Mouse (Mus musculus) small intestine, adult 2 months (tissue): Measurements from ENCODE around the gene Nrp1. TPM values are rescaled to one million over a fixed set of nuclear protein-coding genes. Genes with fewer than 3 reads are reported as not detected.

Experiments
- H3K27ac ChIP-seq: fragments of 200-500 bp; 2 replicates; pipeline ENCODE4 v1.5.1; 2012; ENCODE audit warnings: low read depth, low read length, control low read depth, inconsistent platforms; ENCODE audit not compliant: insufficient read depth
- H3K27me3 ChIP-seq: fragments of 200-500 bp; 2 replicates; pipeline ENCODE4 v1.6.1; 2012; ENCODE audit warnings: mild to moderate bottlenecking, moderate library complexity, low read length, inconsistent platforms; ENCODE audit not compliant: control insufficient read depth, insufficient read depth
- H3K36me3 ChIP-seq: fragments of 200-500 bp; 2 replicates; pipeline ENCODE4 v1.6.1; 2012; ENCODE audit warnings: mild to moderate bottlenecking, low read length, control low read depth, inconsistent platforms; ENCODE audit not compliant: control insufficient read depth, insufficient read depth
- H3K4me1 ChIP-seq: fragments of 200-500 bp; 2 replicates; pipeline ENCODE4 v1.6.1; 2012; ENCODE audit warnings: low read length, inconsistent platforms, mixed read lengths; ENCODE audit not compliant: control insufficient read depth, insufficient read depth, insufficient read length
- H3K4me3 ChIP-seq: fragments of 200-500 bp; 2 replicates; pipeline ENCODE4 v1.5.1; 2012; ENCODE audit warnings: low read depth, mild to moderate bottlenecking, control low read depth, inconsistent platforms, low read length, moderate library complexity
- CTCF ChIP-seq: fragments of 200-500 bp; IDR thresholded peaks from 2 replicates; pipeline ENCODE4 v1.5.1; 2012; ENCODE audit warnings: low read depth, mild to moderate bottlenecking, control low read depth, inconsistent platforms, low read length, moderate library complexity, mixed read lengths; ENCODE audit not compliant: insufficient replicate concordance, insufficient read length; ENCODE audit errors: extremely low read depth
- POLR2A ChIP-seq: fragments of 200-500 bp; IDR thresholded peaks from 2 replicates; pipeline ENCODE4 v1.6.1; 2012; ENCODE audit warnings: low read depth, mild to moderate bottlenecking, control low read depth, inconsistent platforms, low read length, moderate library complexity
- WGBS: fragments of 180-500 bp; shearing (Covaris S2); methylation state at CpG from one replicate; pipeline ENCODE4 v1.1.7; 2018; 5-methylcytosine and 5-hydroxymethylcytosine counted together
- polyA plus RNA-seq: library from polyadenylated mRNA; depleted of rRNA; stranded (reverse); fragments of >200 nt; gene quantifications from 2 replicates; pipeline ENCODE4 v1.2.3, GENCODE M21; 2012

The Nrp1 gene
- polyA plus RNA-seq, 1 experiment: 6.6 TPM

- Histone ChIP-seq H3K27ac (no peak overlapping the region), H3K4me3 (no peak overlapping the region), H3K4me1 (no peaks in the 10 kb centered on the region), H3K36me3 (no peaks in the 10 kb centered on the region), H3K27me3 (no peaks in the 10 kb centered on the region)
- no peak for TF ChIP-seq POLR2A
- WGBS: 86% methylated on average over 11 of the region's 11 CpGs
Measured at GRCm38 (mm10) chr8:128398472-128399091, 40.2 kb downstream of the Nrp1 start.

GRCm38 (mm10) chr8:128400286-128400685, 41.9 kb downstream of the Nrp1 start:
- TF ChIP-seq CTCF: no peak
- no peak for TF ChIP-seq POLR2A
- Histone ChIP-seq H3K27me3 (no peaks in the 10 kb centered on the region), H3K4me3 (no peak overlapping the region), H3K4me1 (no peaks in the 10 kb centered on the region), H3K36me3 (no peaks in the 10 kb centered on the region), H3K27ac (no peak overlapping the region)
- WGBS: 69% methylated on average over 5 of the region's 5 CpGs

- no peaks in the 10 kb centered on the region for H3K4me1 ChIP-seq
- H3K36me3 ChIP-seq: no peaks in the 10 kb centered on the region
- no peak overlapping the region for H3K4me3 ChIP-seq
- H3K27me3 ChIP-seq: no peaks in the 10 kb centered on the region
- H3K27ac ChIP-seq: no peak overlapping the region
- 41% methylated on average over 2 of the region's 2 CpGs for WGBS
- no peak for TF ChIP-seq CTCF
- TF ChIP-seq POLR2A: no peak
Measured at GRCm38 (mm10) chr8:128404876-128405275, 46.5 kb downstream of the Nrp1 start.

DNA sequence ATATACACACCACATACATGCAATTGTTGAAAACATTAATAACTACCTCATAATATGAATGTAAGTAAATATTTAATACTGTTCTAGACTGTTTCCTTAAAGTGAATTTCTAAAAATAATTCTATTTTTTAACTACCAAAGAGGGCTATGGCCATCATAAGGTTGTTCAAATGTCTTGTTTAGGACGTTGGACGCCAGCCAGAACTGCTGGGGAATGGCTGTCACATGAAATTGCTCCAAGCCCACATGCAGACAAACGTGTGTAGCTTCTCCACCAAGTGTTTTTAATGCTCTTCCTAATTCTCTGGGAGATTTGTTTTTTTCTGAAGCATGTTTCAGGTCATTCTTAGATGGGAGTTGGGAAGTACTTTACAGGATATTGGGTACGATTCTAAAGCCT, 55.0 kb downstream of the Nrp1 start:
- no peaks in the 10 kb centered on the region for H3K4me1 ChIP-seq
- no peaks in the 10 kb centered on the region for H3K36me3 ChIP-seq
- 63% methylated on average over 4 of the region's 4 CpGs for whole genome bisulfite sequencing
- no peak overlapping the region for H3K27ac ChIP-seq
- TF ChIP-seq POLR2A (no peak), CTCF (no peak)
- H3K27me3 ChIP-seq: no peaks in the 10 kb centered on the region
- no peak overlapping the region for H3K4me3 ChIP-seq

GRCm38 (mm10) chr8:128415730-128416684, 57.6 kb downstream of the Nrp1 start:
- WGBS: 64% methylated on average over 4 of the region's 4 CpGs
- Histone ChIP-seq H3K36me3 (no peaks in the 10 kb centered on the region), H3K4me1 (no peaks in the 10 kb centered on the region), H3K27me3 (no peaks in the 10 kb centered on the region), H3K4me3 (no peak overlapping the region), H3K27ac (no peak overlapping the region)
- TF ChIP-seq POLR2A: no peak
- no peak for TF ChIP-seq CTCF

DNA sequence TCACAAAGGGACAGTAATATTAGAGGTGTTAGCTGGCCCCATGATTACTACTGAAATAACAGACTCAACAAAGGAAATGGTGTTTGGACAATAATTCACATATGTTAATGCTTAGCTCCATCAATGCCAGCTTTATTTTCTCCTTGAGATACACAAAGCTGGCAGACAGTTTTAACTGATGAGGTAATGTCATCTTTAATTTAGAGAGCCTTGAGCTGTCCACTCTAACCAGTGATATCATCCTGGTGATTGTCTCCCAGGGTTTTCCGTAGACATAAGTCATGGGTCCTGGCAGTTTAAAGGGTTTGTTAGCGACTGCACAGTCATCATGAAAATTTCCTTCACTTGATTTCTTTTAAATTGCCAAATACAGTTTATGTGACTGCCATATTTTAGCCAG, 58.5 kb downstream of the Nrp1 start:
- Histone ChIP-seq H3K27ac (no peak overlapping the region), H3K4me3 (no peak overlapping the region), H3K36me3 (no peaks in the 10 kb centered on the region), H3K27me3 (no peaks in the 10 kb centered on the region), H3K4me1 (no peaks in the 10 kb centered on the region)
- no peak for TF ChIP-seq CTCF
- no peak for TF ChIP-seq POLR2A
- WGBS: 85% methylated on average over 2 of the region's 2 CpGs

DNA sequence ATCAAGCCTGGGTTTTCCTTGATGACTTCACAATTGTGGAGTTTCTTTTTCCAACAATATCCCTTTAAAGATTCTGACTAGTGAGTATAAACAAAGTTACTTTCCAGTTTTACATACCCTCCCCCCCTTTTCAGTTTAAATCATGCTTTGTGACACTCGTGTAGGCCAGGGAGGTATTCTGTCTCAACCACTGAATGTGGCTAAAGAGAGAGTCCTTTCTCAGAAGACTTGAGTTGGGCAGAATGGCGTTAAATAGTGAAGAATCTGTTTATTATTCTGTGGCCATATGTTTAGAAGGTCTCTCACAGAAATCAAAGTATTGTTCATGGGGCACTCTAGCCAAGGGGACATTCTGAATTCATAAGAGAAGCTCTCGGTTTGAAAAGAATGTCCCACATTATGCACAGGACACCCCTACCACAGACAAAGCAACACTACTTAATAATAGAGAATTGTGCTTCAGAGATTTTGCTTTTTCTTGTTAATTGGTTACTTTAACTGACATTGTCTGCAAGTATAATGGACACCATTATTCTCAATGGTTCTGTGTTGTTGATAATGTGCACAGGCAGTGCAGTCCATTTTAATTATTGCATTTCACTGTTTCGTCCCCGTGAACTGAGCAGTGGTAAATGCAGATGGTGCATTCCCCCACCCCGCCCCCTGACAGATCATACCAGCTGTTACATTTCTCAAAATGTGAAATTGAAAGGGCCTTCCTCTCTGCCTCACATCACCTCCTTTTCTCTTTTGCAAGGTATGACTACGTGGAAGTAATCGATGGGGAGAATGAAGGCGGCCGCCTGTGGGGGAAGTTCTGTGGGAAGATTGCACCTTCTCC, 59.8 kb downstream of the Nrp1 start:
- no peak overlapping the region for H3K4me3 ChIP-seq
- WGBS: 83% methylated on average over 10 of the region's 10 CpGs
- no peaks in the 10 kb centered on the region for H3K36me3 ChIP-seq
- H3K27me3 ChIP-seq: no peaks in the 10 kb centered on the region
- H3K27ac ChIP-seq: no peak overlapping the region
- TF ChIP-seq POLR2A: no peak
- no peak for TF ChIP-seq CTCF
- H3K4me1 ChIP-seq: no peaks in the 10 kb centered on the region
